Mouse (Mus musculus) brain, embryonic 14.5 days (tissue): Measurements from ENCODE around the gene Ctbp2.

Source experiments
- CTCF ChIP-seq: fragments of 200-500 bp; IDR thresholded peaks from 2 replicates; pipeline ENCODE4 v1.5.1; 2012; ENCODE audit warnings: inconsistent platforms, mild to moderate bottlenecking, moderate library complexity, borderline replicate concordance; ENCODE audit not compliant: insufficient read depth, insufficient read length; ENCODE audit errors: extremely low read depth
- POLR2A ChIP-seq: fragments of 200-500 bp; IDR thresholded peaks from 2 replicates; pipeline ENCODE4 v1.6.1; 2012; ENCODE audit warnings: mild to moderate bottlenecking, inconsistent platforms, borderline replicate concordance; ENCODE audit not compliant: poor library complexity, insufficient read depth, insufficient read length, severe bottlenecking; ENCODE audit errors: extremely low read depth

- no peak for TF ChIP-seq CTCF
- TF ChIP-seq POLR2A = no peak
Measured at GRCm38 (mm10) chr7:133085408-133085807, 38.7 kb downstream of the Ctbp2 start.
